Mouse (Mus musculus) lung, postnatal 0 days (tissue): ENCODE measurements around the gene Xylt1.

Experiments
- CTCF ChIP-seq: IDR thresholded peaks from 2 replicates; pipeline ENCODE4 v1.5.1; 2016; ENCODE audit warnings: antibody characterized with exemption, mild to moderate bottlenecking
- EP300 ChIP-seq: IDR thresholded peaks from 2 replicates; pipeline ENCODE4 v1.6.1; 2016; ENCODE audit warnings: antibody characterized with exemption, mild to moderate bottlenecking, control low read depth

GRCm38 (mm10) chr7:117559051-117559450, 178.3 kb downstream of the Xylt1 start:
- TF ChIP-seq CTCF (no peak), EP300 (no peak)
